Mouse (Mus musculus) limb, embryonic 10.5 days (tissue): ENCODE data around the gene Lim2. TPM values are rescaled to one million over a fixed set of nuclear protein-coding genes. Genes with fewer than 3 reads are reported as not detected.
"Not testable (repeated sequence)": the region's sequence is repeated elsewhere in the genome, so short reads cannot be mapped to it uniquely, and the experiment has no call there.

ENCODE experiments used
- DNase-seq: peaks from one replicate; pipeline ENCODE4 v3.0.0-alpha.2; 2017; ENCODE audit warnings: low spot score
- H3K27ac ChIP-seq: fragments of 300-500 bp; sonication (generic); 2 replicates; pipeline ENCODE4 v1.5.1; 2016; ENCODE audit warnings: mild to moderate bottlenecking
- H3K27me3 ChIP-seq: fragments of 300-500 bp; sonication (generic); 2 replicates; pipeline ENCODE4 v1.6.1; 2016; ENCODE audit warnings: low read depth, mild to moderate bottlenecking; ENCODE audit not compliant: poor library complexity, severe bottlenecking
- H3K36me3 ChIP-seq: fragments of 300-500 bp; sonication (generic); 2 replicates; pipeline ENCODE4 v1.6.1; 2016; ENCODE audit warnings: mild to moderate bottlenecking, moderate library complexity
- H3K4me1 ChIP-seq: fragments of 300-500 bp; sonication (generic); 2 replicates; pipeline ENCODE4 v1.6.1; 2016
- H3K4me3 ChIP-seq: fragments of 300-500 bp; sonication (generic); 2 replicates; pipeline ENCODE4 v1.5.1; 2016; ENCODE audit warnings: mild to moderate bottlenecking, moderate library complexity
- H3K9me3 ChIP-seq: fragments of 300-500 bp; sonication (generic); replicated peaks from 2 replicates; pipeline ENCODE4 v1.6.1; 2016; ENCODE audit warnings: mild to moderate bottlenecking
- WGBS: fragments of 180-500 bp; shearing (Covaris S2); methylation state at CpG from one replicate; pipeline ENCODE4 v1.1.7; 2016; 5-methylcytosine and 5-hydroxymethylcytosine counted together
- polyA plus RNA-seq: library from polyadenylated mRNA; unstranded; fragments of >200 nt; fragmentation: Nextera tagmentation; extraction: Ambion mirVana; gene quantifications from 2 replicates; pipeline ENCODE4 v1.2.1, GENCODE M21; 2016

Gene Lim2
- not detected in 2 replicates for polyA plus RNA-seq

DNA sequence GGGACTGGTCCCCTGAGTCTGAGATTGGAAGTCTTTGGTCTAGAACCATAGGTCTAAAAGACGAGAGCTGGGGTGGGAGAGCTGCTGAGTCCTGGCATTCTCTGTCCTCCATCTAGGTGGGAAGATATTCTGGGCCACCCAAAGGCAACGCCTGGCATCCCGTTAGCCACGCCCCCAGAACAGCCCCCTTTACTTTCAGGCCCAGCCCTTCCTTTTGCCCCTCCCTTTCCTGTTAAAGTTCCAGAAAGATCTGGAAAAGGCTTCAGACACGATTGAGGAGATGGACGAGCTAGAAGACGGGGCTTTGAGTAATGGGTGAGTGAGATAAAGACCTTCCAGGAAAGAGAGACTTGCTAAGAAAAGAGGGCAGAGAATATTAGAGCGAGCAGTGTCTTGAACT is at the start of gene Lim2:
Lim2 (plus strand) TSS at position 265 of the 400 bp plus-strand sequence.
- 90% methylated on average over 8 of the region's 8 CpGs for WGBS
- H3K9me3 ChIP-seq = no peaks in the 10 kb centered on the region
- DNase-seq = no peak
- H3K36me3 ChIP-seq = no peaks in the 10 kb centered on the region
- H3K27me3 ChIP-seq = no peaks in the 10 kb centered on the region
- no peak within 1 kb of the TSS for H3K27ac ChIP-seq
- no peak within 1 kb of the TSS for H3K4me3 ChIP-seq
- H3K4me1 ChIP-seq = no peaks in the 10 kb centered on the region; the same call in 1 of the 2 replicates

GRCm38 (mm10) chr7:43378226-43378625 is 49.2 kb upstream of the Lim2 start:
- Histone ChIP-seq H3K36me3 (no peaks in the 10 kb centered on the region), H3K27ac (no peak overlapping the region), H3K9me3 (no peaks in the 10 kb centered on the region), H3K4me1 (no peaks in the 10 kb centered on the region), H3K27me3 (no peaks in the 10 kb centered on the region), H3K4me3 (no peak overlapping the region)
- peak; percentile 38 for DNase-seq
- WGBS = 23% methylated on average over 5 of the region's 5 CpGs

DNA sequence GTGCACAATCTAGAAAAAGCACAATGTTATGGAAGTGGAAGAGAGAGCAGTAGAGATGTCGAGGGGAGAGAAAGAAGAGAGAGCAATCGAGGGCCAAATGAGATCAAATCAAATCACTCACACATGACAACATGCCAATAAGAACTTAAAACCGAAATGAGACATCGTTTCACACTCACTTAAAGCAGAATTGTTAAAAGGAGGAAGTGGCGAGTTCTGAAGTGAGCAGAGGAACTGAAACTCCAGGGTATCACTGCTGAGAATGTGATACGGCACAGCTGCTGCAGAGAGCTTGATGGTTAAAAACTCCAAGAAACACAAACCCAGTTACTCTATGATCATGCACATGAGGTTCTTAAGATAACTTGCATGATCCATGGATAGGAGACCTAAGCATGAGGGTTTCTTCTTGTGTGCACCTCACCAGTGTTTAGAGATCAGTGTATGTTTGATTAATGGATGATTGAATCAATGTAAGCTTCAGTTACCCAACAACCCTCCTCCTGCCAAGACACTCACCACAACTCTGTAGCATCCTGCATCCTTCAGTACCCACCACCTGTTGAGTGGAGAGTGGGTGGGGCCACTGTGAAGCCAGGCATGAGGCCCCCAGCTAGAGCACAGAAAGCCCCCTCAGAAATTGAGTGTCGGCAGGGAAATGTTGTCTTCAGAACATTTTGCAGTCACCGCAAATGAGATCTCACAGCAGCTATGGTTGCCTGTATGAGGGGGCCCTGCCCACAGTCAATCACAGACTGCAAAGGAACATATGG is 34.9 kb upstream of the Lim2 start:
- no peaks in the 10 kb centered on the region for H3K36me3 ChIP-seq
- 86% methylated on average over 8 of the region's 8 CpGs for WGBS
- H3K27me3 ChIP-seq = no peaks in the 10 kb centered on the region
- H3K9me3 ChIP-seq = no peaks in the 10 kb centered on the region
- H3K4me3 ChIP-seq = no peak overlapping the region
- H3K4me1 ChIP-seq = no peaks in the 10 kb centered on the region
- H3K27ac ChIP-seq = no peak overlapping the region
- no peak for DNase-seq

GRCm38 (mm10) chr7:43399501-43399900 is 28.0 kb upstream of the Lim2 start:
- Histone ChIP-seq H3K9me3 (no peaks in the 10 kb centered on the region), H3K4me1 (no peaks in the 10 kb centered on the region), H3K4me3 (no peak overlapping the region), H3K27me3 (no peaks in the 10 kb centered on the region), H3K27ac (no peak overlapping the region), H3K36me3 (no peaks in the 10 kb centered on the region)
- WGBS = 91% methylated on average over 2 of the region's 2 CpGs
- DNase-seq = no peak

GRCm38 (mm10) chr7:43402718-43403117 is 24.8 kb upstream of the Lim2 start:
- WGBS = 39% methylated on average over 2 of the region's 2 CpGs
- H3K36me3 ChIP-seq = no peaks in the 10 kb centered on the region

GRCm38 (mm10) chr7:43407573-43407972 is 19.9 kb upstream of the Lim2 start:
- no peak for DNase-seq
- H3K27ac ChIP-seq = no peak overlapping the region
- H3K27me3 ChIP-seq = no peaks in the 10 kb centered on the region
- no peaks in the 10 kb centered on the region for H3K9me3 ChIP-seq
- no peaks in the 10 kb centered on the region for H3K36me3 ChIP-seq
- peaks cover 6% of the 10 kb centered on the region for H3K4me1 ChIP-seq
- 89% methylated on average over 3 of the region's 3 CpGs for WGBS
- H3K4me3 ChIP-seq = no peak overlapping the region

More at GRCm38 (mm10) chr7:43402718-43403117, 24.8 kb upstream of the Lim2 start:
- Histone ChIP-seq H3K4me1 (no peaks in the 10 kb centered on the region), H3K27ac (no peak overlapping the region), H3K4me3 (no peak overlapping the region), H3K9me3 (no peaks in the 10 kb centered on the region), H3K27me3 (no peaks in the 10 kb centered on the region)
- DNase-seq = no peak

DNA sequence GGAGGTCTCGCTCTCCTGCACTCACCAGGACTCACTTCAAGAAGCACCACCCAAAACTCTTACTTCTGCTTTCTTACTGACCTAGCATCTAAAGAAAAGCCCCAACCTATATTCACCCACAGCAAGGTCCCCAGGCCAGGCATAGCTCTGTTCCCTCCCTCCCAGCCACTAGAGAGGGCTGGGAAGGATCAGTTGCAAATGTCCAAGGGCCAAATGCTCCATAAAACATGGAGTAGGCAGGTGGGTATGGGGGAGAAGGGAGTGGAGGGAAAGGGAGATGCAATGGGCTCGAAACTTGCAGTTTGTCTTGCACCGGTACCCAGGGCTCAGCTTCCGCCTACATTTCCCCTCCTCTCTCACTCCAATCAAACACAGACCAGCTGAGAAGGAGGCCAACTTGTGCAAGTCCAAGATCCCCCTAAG is 19.3 kb upstream of the Lim2 start, which contains the start of gene Siglecg:
Siglecg (plus strand) TSS at position 74 of the 423 bp plus-strand sequence.
- Histone ChIP-seq H3K4me1 (peaks cover 6% of the 10 kb centered on the region), H3K27me3 (no peaks in the 10 kb centered on the region), H3K36me3 (no peaks in the 10 kb centered on the region), H3K27ac (no peak within 1 kb of the TSS), H3K4me3 (no peak within 1 kb of the TSS), H3K9me3 (no peaks in the 10 kb centered on the region)
- DNase-seq = no peak
- 81% methylated on average over 4 of the region's 4 CpGs for WGBS

DNA sequence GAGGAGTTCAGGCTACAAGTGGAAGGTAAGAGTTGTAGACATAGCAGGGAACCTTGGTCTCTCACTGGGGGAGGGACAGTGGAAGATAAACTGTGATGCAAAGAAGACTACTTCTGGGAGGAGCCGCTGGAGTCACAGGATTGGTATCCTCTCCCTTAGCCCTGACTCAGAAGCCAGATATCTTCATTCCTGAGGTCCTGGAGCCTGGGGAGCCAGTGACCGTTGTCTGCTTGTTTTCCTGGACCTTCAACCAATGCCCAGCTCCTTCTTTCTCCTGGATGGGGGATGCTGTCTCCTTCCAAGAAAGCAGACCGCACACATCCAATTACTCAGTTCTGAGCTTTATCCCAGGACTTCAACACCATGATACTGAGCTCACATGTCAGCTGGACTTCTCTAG is 18.4 kb upstream of the Lim2 start:
- Histone ChIP-seq H3K4me3 (no peak overlapping the region), H3K36me3 (no peaks in the 10 kb centered on the region), H3K9me3 (no peaks in the 10 kb centered on the region), H3K27ac (no peak overlapping the region), H3K27me3 (no peaks in the 10 kb centered on the region), H3K4me1 (peaks cover 6% of the 10 kb centered on the region)
- DNase-seq = no peak
- WGBS = 86% methylated on average over 3 of the region's 3 CpGs

GRCm38 (mm10) chr7:43411724-43412123 is 15.7 kb upstream of the Lim2 start:
- not testable (repeated sequence) for DNase-seq, H3K9me3 ChIP-seq, H3K36me3 ChIP-seq, H3K27me3 ChIP-seq, H3K4me1 ChIP-seq, H3K4me3 ChIP-seq
- 28% methylated on average over 4 of the region's 4 CpGs for WGBS
- peak overlapping the region; percentile 61; the same call in 1 of the 2 replicates for H3K27ac ChIP-seq

DNA sequence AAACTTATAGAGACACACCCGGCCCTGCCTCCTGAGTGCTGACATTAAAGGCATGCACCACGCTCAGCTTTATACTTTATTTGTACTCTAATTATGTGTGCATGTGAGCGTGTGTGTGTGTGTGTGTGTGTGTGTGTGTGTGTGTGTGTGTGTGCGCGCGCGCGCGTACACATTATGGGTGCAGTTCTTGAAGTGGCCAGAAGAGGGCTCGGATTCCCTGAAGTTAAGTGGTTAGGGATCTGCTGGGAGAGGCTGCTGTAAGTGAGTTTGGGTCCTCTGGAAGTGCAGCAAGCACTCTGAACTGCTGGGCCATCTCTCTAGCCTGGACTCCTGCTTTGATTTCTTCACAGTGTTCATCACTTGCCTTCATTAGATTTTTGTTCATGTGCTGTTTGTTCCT is 10.2 kb upstream of the Lim2 start:
- DNase-seq = no peak
- Histone ChIP-seq H3K4me1 (no peaks in the 10 kb centered on the region), H3K36me3 (no peaks in the 10 kb centered on the region), H3K27ac (no peak overlapping the region), H3K27me3 (no peaks in the 10 kb centered on the region), H3K9me3 (no peaks in the 10 kb centered on the region), H3K4me3 (no peak overlapping the region)
- 84% methylated on average over 10 of the region's 10 CpGs for WGBS

DNA sequence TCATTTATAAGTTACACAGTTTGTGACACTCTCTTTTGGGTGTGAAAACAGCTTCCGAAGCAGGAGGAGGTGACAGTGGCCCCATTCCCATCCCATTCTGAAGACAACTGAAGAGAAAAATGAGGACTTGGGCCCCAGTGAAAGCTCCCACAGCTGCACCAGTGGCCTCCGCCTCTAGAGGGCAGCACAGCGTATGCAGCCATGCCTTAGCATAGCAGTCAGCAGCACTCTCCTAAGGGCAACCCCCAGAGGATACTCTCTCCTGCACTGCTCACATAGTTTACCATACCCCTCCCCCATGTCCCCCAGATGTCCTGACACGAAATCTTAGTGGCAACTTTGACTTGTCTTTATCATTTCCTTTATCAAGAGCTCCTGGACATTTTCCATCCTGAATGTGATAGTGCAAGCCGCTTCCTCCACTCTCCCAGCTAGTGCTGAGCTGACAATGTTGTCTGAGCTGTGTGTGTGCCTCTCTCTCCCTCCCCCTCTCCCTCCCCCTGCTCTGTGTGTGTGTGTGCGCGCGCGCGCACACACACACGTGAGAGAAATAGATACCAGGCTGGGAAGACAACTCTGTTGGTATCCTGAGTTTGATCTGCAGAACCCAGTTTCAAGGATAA is 4.4 kb upstream of the Lim2 start:
- DNase-seq = peak; percentile 85
- Histone ChIP-seq H3K4me1 (no peaks in the 10 kb centered on the region; the same call in 1 of the 2 replicates), H3K9me3 (no peaks in the 10 kb centered on the region), H3K27me3 (no peaks in the 10 kb centered on the region), H3K4me3 (no peak overlapping the region), H3K36me3 (no peaks in the 10 kb centered on the region), H3K27ac (no peak overlapping the region)
- 16% methylated on average over 11 of the region's 11 CpGs for WGBS

DNA sequence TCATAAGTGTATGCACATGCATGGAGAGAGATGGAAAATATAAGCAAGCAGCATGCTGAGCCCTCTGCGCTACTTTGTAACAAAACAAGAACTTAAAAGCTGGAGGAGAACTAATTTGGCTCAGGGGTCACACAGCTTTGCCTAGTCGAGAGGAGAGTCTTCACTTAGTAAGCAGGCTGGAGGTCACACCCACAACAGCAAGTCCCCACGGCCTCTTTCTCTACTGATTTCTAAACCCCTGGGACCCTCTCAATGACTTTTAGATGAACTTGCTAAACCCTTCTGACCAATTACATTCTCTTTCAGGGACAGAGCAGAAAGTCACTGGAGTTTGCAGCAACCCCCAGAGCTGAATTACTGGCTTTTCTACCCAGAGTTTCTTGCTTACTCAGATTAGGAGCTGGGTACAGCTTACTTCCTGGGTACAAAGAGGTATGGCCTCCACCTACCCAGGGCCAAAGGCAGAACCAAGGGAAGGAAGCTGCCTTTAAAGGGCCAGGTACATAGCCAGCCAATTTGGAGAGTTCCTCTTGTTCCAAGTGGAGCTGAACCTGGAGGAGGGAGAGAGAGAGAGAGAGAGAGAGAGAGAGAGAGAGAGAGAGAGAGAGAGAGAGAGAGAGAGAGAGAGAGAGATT is 3.4 kb upstream of the Lim2 start:
- 68% methylated on average over 3 of the region's 3 CpGs for WGBS
- no peaks in the 10 kb centered on the region for H3K36me3 ChIP-seq
- no peaks in the 10 kb centered on the region for H3K27me3 ChIP-seq
- no peaks in the 10 kb centered on the region for H3K9me3 ChIP-seq
- H3K4me3 ChIP-seq = no peak overlapping the region
- no peak for DNase-seq
- H3K4me1 ChIP-seq = no peaks in the 10 kb centered on the region; the same call in 1 of the 2 replicates
- no peak overlapping the region for H3K27ac ChIP-seq

DNA sequence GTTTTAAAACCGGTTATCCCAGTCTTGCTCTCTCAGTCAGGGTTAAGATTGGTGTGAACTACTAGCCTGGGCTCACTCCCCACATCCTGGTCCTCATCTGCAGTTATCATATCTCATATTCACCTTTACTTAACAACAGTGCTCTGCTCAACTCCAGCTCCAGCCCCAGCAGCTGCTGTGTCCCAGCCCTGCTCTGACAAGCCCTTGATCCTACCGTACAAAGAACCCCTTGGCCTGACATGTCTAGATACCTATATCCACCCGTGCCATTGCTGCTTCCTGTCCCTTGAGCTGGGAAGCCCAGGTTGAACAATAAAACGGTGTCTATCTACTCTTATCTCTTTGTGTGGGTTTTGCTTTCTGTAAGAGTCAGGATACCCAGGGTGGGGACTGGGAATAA is 2.0 kb downstream of the Lim2 start:
- no peak for DNase-seq

More for the DNA sequence above, 2.0 kb downstream of the Lim2 start:
- Histone ChIP-seq H3K4me1 (no peaks in the 10 kb centered on the region), H3K27ac (no peak overlapping the region), H3K36me3 (no peaks in the 10 kb centered on the region), H3K27me3 (no peaks in the 10 kb centered on the region), H3K4me3 (no peak overlapping the region), H3K9me3 (no peaks in the 10 kb centered on the region)
- 65% methylated on average over 4 of the region's 4 CpGs for WGBS
